Mouse (Mus musculus): ENCODE measurements at regions not wholly inside any gene's neighbourhood (a gene's known extent, or its start where the extent isn't known, plus 50 kb on each side); places are given as distances from the start of the nearest gene placed in this dataset.
A peak's percentile ranks its signal among the peaks of the same experiment; 100 is the strongest.

GRCm38 (mm10) chr19:16075512-16076086 is 57.0 kb upstream of the Gnaq start:
- no peak for DNase-seq

GRCm38 (mm10) chr19:16075026-16075425 is 57.6 kb upstream of the Gnaq start:
- DNase-seq = no peak

- no peak for DNase-seq
Observed at GRCm38 (mm10) chr19:16067314-16067713, 65.3 kb upstream of the Gnaq start.

DNA sequence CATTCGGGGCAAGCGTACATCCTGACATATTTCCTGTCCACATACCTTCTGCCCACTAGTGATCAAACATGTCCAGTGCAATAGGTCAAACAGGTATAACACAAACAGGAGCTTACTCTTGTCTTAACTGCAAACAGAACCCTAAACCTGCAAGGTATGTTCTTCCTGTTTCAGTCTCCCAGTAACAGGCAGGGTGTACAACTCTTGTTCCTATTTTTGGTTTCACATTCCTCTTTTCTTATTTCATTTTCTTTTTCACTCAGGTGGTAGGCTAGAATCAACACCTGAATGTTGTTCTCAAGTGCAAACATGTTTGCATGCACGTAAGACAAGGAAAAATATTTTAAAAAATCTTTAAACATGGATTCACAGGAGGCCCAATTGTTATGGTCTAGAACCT is 67.7 kb upstream of the Gnaq start:
- DNase-seq = no peak

GRCm38 (mm10) chr19:16063916-16064580 is 68.6 kb upstream of the Gnaq start:
- DNase-seq = peak; percentile 85

GRCm38 (mm10) chr19:16063533-16063915 is 69.1 kb upstream of the Gnaq start:
- no peak for DNase-seq

DNA sequence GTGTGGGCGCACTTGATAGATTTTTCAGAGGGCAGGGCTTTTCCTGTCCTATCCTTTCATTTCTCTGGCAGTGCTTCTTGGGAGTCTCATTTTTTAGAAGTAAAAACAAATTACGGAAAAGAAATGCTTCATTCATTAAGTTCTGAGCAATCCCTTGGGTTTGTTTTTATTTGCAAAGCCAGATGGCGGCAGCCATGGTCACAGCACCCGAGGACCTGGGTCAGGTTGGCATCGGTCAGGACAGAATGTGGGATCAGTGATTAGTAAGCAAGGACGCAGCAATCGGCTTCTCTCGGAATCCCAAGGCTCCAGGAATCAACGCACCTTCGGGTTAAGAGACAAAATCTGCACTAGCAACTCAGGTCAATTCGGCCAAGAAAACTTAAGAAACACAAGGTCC is 70.8 kb upstream of the Gnaq start:
- no peak for DNase-seq

- DNase-seq = no peak
Observed at GRCm38 (mm10) chr19:16059026-16059425, 73.6 kb upstream of the Gnaq start.

DNA sequence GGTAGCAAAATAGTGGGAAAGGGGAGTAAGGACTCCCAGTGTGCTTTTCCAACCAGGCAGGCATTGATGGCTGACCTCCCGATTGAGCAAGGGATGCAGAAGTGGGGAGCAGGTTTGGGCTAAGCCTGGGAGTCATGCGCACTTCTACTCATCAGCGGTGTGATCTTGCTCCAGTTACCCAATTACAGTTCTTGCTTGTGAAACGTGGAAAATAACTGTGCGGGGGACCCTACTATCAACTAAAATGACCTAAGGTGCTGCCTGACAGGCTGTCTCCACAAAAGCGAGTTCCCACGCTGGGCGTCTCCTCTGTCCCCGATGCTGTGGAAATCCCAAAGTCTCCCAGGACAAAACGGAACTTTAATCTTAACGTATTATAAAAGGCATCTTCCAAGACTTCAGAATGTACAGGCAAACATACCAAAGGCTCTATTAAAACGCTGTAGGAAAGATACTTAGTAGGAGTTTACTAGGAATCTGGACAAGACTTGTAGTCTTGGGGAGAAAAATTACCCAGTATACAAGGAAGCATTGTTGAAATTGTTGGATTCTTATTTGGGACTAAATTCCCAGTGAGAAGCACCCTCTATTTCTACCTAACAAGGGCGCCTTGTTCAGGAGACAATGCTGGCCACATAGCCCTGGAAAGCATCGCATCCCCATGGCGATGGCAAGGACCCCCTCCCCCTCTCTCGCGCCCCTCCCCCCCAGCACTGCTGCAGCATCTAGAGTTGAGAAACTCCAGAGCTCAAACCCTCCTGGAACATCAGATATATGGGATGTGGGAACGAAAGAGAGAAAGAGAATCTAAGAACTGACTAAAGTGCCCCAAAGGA is 65.6 kb upstream of the Cep78 start:
- DNase-seq = peak; percentile 70

DNA sequence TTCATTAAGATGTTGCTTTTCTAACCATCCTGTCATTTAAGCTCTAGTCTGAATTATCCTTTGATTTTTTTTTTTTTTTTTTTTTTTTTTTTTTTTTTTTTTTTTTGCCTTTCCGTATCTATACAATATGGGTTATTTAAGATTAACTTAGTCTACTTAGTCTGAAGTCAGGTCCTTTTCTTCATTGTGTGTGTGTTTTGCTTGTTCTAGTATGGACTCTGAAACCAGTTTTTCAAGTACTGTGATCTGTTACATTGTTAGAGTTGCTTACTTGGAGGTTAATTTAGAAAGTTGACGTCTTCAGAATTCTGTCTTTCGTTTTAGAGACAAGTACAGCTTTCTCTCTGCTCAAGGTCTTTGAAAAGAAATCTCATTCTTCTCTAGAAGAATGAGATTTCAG is 64.9 kb upstream of the Cep78 start:
- no peak for DNase-seq

GRCm38 (mm10) chr19:16046977-16047376 is 62.2 kb upstream of the Cep78 start:
- DNase-seq = no peak

GRCm38 (mm10) chr19:16045261-16045660 is 60.5 kb upstream of the Cep78 start:
- no peak for DNase-seq

DNA sequence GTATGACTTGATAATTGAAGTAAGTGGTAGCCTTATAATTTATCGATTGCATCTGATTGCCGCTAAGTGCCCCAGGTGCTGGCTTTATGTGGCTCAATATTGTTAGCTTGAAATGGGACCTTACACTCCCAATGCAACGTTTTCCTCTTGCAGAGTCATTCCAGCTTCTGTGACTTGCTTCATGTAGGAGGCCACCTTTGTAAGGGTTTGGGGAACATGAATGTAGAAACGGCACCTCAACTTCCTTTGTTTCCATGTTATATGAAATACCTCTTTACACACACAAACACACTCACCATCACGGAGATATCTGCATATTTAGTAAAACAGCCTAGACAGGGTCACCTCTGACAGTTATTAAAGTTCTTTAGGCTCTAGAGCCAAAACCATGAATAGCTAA is 59.4 kb upstream of the Cep78 start:
- no peak for DNase-seq

GRCm38 (mm10) chr19:16043007-16043406 is 58.2 kb upstream of the Cep78 start:
- no peak for DNase-seq

DNA sequence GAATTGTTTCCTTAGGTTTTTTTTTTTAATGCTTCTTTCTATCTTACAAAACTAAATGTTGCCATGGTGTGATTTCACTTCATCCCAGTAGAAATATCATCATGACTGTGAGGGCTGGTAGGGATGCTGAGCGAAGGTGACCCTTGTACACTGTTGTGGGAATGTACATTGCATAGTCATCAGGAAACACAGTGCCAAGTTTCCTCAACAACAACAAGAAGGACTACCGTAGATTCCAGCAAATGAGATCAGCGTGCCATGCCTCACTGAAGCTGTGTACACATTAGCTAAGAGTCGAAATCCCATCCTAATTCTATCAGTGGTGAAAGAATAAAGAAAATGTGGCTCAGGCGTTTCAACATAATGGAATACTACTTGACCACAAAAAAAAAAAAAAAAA is 57.1 kb upstream of the Cep78 start:
- no peak for DNase-seq

GRCm38 (mm10) chr19:16037806-16038205 is 53.0 kb upstream of the Cep78 start:
- no peak for DNase-seq
